Mouse (Mus musculus) liver, postnatal 0 days (tissue): ENCODE results near the gene Amph.

Experiments
- CTCF ChIP-seq: sonication (generic); IDR thresholded peaks from 2 replicates; pipeline ENCODE4 v1.5.1; 2016; ENCODE audit warnings: antibody characterized with exemption, low read depth
- EP300 ChIP-seq: IDR thresholded peaks from 2 replicates; pipeline ENCODE4 v1.6.1; 2016; ENCODE audit warnings: antibody characterized with exemption, low read depth, mild to moderate bottlenecking

DNA sequence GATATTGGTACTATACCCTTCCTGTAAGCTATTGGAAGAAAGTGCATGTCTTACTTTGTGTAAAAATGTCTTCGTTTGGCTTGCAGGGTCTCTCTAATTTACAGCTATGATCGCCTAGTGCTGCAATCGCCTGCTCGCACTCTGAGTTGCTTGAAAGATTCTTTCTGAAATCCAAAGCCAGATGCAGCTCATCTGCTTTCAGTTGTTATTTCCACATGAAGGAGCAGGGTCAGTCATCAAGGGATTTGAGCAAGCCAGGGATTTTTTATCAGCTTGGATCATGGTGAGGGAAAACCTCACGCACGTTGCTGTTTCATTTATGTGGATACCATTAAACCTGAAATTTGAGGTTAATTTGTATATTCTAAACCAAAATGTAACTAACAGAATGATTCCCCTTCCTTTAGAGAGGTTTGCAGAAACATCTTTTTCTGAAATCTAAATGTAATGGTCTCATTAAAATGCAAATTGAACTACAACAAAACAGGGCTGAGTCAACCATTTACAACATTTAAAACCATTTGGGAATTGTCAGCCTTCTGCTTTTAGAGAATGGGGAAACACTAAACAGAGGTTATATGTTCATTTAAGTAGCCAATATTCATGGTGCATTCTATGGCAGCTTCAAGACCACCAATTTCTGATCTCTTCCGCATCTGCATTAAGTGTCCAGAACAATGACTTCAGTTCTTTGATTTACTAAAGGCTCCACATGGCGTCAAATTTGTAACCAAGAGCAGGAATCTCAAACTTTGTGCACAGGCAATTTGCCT, 84.1 kb downstream of the Amph start:
- no peak for TF ChIP-seq CTCF
- no peak for TF ChIP-seq EP300
